Mouse (Mus musculus) heart, postnatal 0 days (tissue): ENCODE measurements around the gene Gm47996. TPM values are rescaled to one million over a fixed set of nuclear protein-coding genes. Genes with fewer than 3 reads are reported as not detected.

ENCODE experiments used
- ATAC-seq: fragments of 200-750 bp; cut with Nextera tagmentation; 2 replicates; pipeline ENCODE4 v1.8.0; 2017; ENCODE audit warnings: low read depth, moderate number of reproducible peaks, moderate library complexity; ENCODE audit not compliant: insufficient read depth
- DNase-seq: peaks from one replicate; pipeline ENCODE4 v3.0.0-alpha.2; 2016; ENCODE audit warnings: low spot score
- H3K27ac ChIP-seq: fragments of 300-500 bp; sonication (generic); 2 replicates; pipeline ENCODE4 v1.5.1; 2014; ENCODE audit warnings: low read depth, mild to moderate bottlenecking
- H3K27me3 ChIP-seq: fragments of 300-500 bp; sonication (generic); 2 replicates; pipeline ENCODE4 v1.6.1; 2014; ENCODE audit warnings: low read length, mixed read lengths; ENCODE audit not compliant: control insufficient read depth, insufficient read depth
- H3K36me3 ChIP-seq: fragments of 300-500 bp; sonication (generic); replicated peaks from 2 replicates; pipeline ENCODE4 v1.6.1; 2014; ENCODE audit warnings: low read length, mixed read lengths; ENCODE audit not compliant: control insufficient read depth, insufficient read depth
- H3K4me1 ChIP-seq: fragments of 300-500 bp; sonication (generic); 2 replicates; pipeline ENCODE4 v1.6.1; 2014; ENCODE audit warnings: antibody characterized with exemption; ENCODE audit not compliant: control insufficient read depth, insufficient read depth
- H3K4me2 ChIP-seq: fragments of 300-500 bp; sonication (generic); 2 replicates; pipeline ENCODE4 v1.6.1; 2014; ENCODE audit warnings: low read depth, mild to moderate bottlenecking, low read length, moderate library complexity
- H3K4me3 ChIP-seq: fragments of 300-500 bp; sonication (generic); 2 replicates; pipeline ENCODE4 v1.5.1; 2014; ENCODE audit warnings: low read depth, low read length
- H3K9ac ChIP-seq: fragments of 300-500 bp; sonication (generic); replicated peaks from 2 replicates; pipeline ENCODE4 v1.6.1; 2014; ENCODE audit warnings: low read depth, low read length, mixed read lengths
- H3K9me3 ChIP-seq: fragments of 300-500 bp; sonication (generic); replicated peaks from 2 replicates; pipeline ENCODE4 v1.6.1; 2016; ENCODE audit warnings: low read length; ENCODE audit not compliant: control insufficient read depth
- CTCF ChIP-seq: IDR thresholded peaks from 2 replicates; pipeline ENCODE4 v1.5.1; 2016; ENCODE audit warnings: antibody characterized with exemption, control low read depth, low read depth
- EP300 ChIP-seq: IDR thresholded peaks from 2 replicates; pipeline ENCODE4 v1.6.1; 2016; ENCODE audit warnings: antibody characterized with exemption, low read depth
- WGBS: fragments of 180-500 bp; shearing (Covaris S2); extraction: QIAGEN DNeasy Blood & Tissue Kit; methylation state at CpG from one replicate; pipeline ENCODE4 v1.1.7; 2014; 5-methylcytosine and 5-hydroxymethylcytosine counted together
- polyA plus RNA-seq: library from polyadenylated mRNA; unstranded; fragments of >200 nt; fragmentation: Nextera tagmentation; extraction: Ambion mirVana; gene quantifications from 2 replicates; pipeline ENCODE4 v1.2.1, GENCODE M21; 2015
- total RNA-seq: library from RNA; depleted of rRNA; stranded (reverse); fragments of >200 nt; gene quantifications from 2 replicates; pipeline ENCODE4 v1.2.3, GENCODE M21; 2014; ENCODE audit warnings: low replicate concordance

The Gm47996 gene
- total and polyA plus RNA-seq, 2 experiments from 2014 or later = not detected

GRCm38 (mm10) chr1:151228320-151228989, 18.5 kb downstream of the Gm47996 start:
- 74% methylated on average over 1 of the region's 1 CpGs for WGBS
- Histone ChIP-seq H3K27ac (no peak overlapping the region), H3K9ac (no peak overlapping the region), H3K4me2 (no peak overlapping the region), H3K36me3 (no peaks in the 10 kb centered on the region), H3K4me1 (no peaks in the 10 kb centered on the region), H3K27me3 (no peaks in the 10 kb centered on the region), H3K9me3 (no peaks in the 10 kb centered on the region), H3K4me3 (no peak overlapping the region)
- DNase-seq = no peak
- no peak for ATAC-seq
- TF ChIP-seq CTCF = no peak
- no peak for TF ChIP-seq EP300

GRCm38 (mm10) chr1:151232346-151232745, 22.4 kb downstream of the Gm47996 start:
- Histone ChIP-seq H3K27me3 (no peaks in the 10 kb centered on the region), H3K9me3 (peaks cover 4% of the 10 kb centered on the region; the same call in 1 of the 2 replicates), H3K27ac (no peak overlapping the region), H3K4me2 (no peak overlapping the region), H3K4me3 (no peak overlapping the region), H3K9ac (no peak overlapping the region), H3K36me3 (no peaks in the 10 kb centered on the region), H3K4me1 (peaks cover 9% of the 10 kb centered on the region; the same call in 1 of the 2 replicates)
- WGBS = 79% methylated on average over 3 of the region's 3 CpGs
- DNase-seq = no peak
- no peak for ATAC-seq
- TF ChIP-seq EP300 (no peak), CTCF (no peak)

GRCm38 (mm10) chr1:151233756-151234155, 23.8 kb downstream of the Gm47996 start:
- Histone ChIP-seq H3K9ac (no peak overlapping the region), H3K36me3 (no peaks in the 10 kb centered on the region), H3K4me3 (no peak overlapping the region), H3K9me3 (peaks cover 4% of the 10 kb centered on the region; the same call in 1 of the 2 replicates), H3K27me3 (no peaks in the 10 kb centered on the region), H3K4me1 (peaks cover 9% of the 10 kb centered on the region; the same call in 1 of the 2 replicates), H3K27ac (no peak overlapping the region), H3K4me2 (no peak overlapping the region)
- TF ChIP-seq CTCF = no peak
- no peak for TF ChIP-seq EP300
- DNase-seq (no peak), ATAC-seq (no peak)
- 63% methylated on average over 3 of the region's 3 CpGs for WGBS

- Histone ChIP-seq H3K4me1 (peaks cover 9% of the 10 kb centered on the region; the same call in 1 of the 2 replicates), H3K36me3 (no peaks in the 10 kb centered on the region), H3K27ac (peak overlapping the region; percentile 60), H3K27me3 (no peaks in the 10 kb centered on the region), H3K4me3 (no peak overlapping the region), H3K4me2 (no peak overlapping the region), H3K9me3 (peaks cover 8% of the 10 kb centered on the region; the same call in 1 of the 2 replicates), H3K9ac (no peak overlapping the region)
- TF ChIP-seq CTCF (no peak), EP300 (no peak)
- 36% methylated on average over 2 of the region's 2 CpGs for WGBS
- DNase-seq (no peak), ATAC-seq (no peak)
Measured at GRCm38 (mm10) chr1:151235574-151235973, 25.6 kb downstream of the Gm47996 start.

- DNase-seq = peak; percentile 75
- H3K36me3 ChIP-seq = no peaks in the 10 kb centered on the region
- peak overlapping the region; percentile 60 for H3K27ac ChIP-seq
- H3K9me3 ChIP-seq = peaks cover 8% of the 10 kb centered on the region; the same call in 1 of the 2 replicates
- WGBS = 51% methylated on average over 13 of the region's 13 CpGs
- no peak overlapping the region for H3K4me2 ChIP-seq
- TF ChIP-seq CTCF (no peak), EP300 (no peak)
- no peaks in the 10 kb centered on the region for H3K27me3 ChIP-seq
- H3K4me1 ChIP-seq = peaks cover 9% of the 10 kb centered on the region; the same call in 1 of the 2 replicates
- no peak overlapping the region for H3K4me3 ChIP-seq
- H3K9ac ChIP-seq = no peak overlapping the region
- ATAC-seq = peak; percentile 76
Measured at GRCm38 (mm10) chr1:151236141-151236930, 26.4 kb downstream of the Gm47996 start.
